Mouse (Mus musculus) ES-E14 (cell line): ENCODE data around the gene Wdr46. TPM values are rescaled to one million over a fixed set of nuclear protein-coding genes. Genes with fewer than 3 reads are reported as not detected.

Source experiments
- DNase-seq: peaks from one replicate; pipeline ENCODE4 v3.0.0-alpha.2; 2013; ENCODE audit warnings: low read depth, low spot score
- H3K27ac ChIP-seq: 2 replicates; pipeline ENCODE4 v1.5.1; 2012; ENCODE audit warnings: low read depth, mild to moderate bottlenecking, low read length, moderate library complexity, mixed read lengths; ENCODE audit not compliant: poor library complexity, insufficient read depth, severe bottlenecking
- H3K36me3 ChIP-seq: 2 replicates; pipeline ENCODE4 v1.6.1; 2012; ENCODE audit warnings: mild to moderate bottlenecking, low read length, moderate library complexity, mixed read lengths; ENCODE audit not compliant: control insufficient read depth, poor library complexity, insufficient read depth, severe bottlenecking
- H3K4me1 ChIP-seq, 2 experiments: fragments of 150-350 bp in 1 of 2; sonication (generic) in 1 of 2; 2 replicates each; pipeline ENCODE4 v1.6.1; 2012; ENCODE audit warnings: low read length in 2 of 2, mild to moderate bottlenecking in 1 of 2, mixed read lengths in 1 of 2; ENCODE audit not compliant: control insufficient read depth in 2 of 2, insufficient read depth in 2 of 2, poor library complexity in 1 of 2
- H3K4me3 ChIP-seq, 2 experiments: fragments of 150-350 bp in 1 of 2; sonication (generic) in 1 of 2; 2 replicates each; pipeline ENCODE4 v1.5.1; 2012; ENCODE audit warnings: low read length in 2 of 2, low read depth in 1 of 2, mild to moderate bottlenecking in 1 of 2, mixed read lengths in 1 of 2; ENCODE audit not compliant: insufficient read depth in 1 of 2, poor library complexity in 1 of 2, severe bottlenecking in 1 of 2
- H3K9ac ChIP-seq: 2 replicates; pipeline ENCODE4 v1.6.1; 2012; ENCODE audit warnings: low read depth, mild to moderate bottlenecking, low read length, mixed read lengths; ENCODE audit not compliant: poor library complexity, insufficient read depth, severe bottlenecking
- H3K9me3 ChIP-seq: fragments of 150-350 bp; sonication (generic); 2 replicates; pipeline ENCODE4 v1.6.1; 2012; ENCODE audit warnings: low read depth, mild to moderate bottlenecking, low read length; ENCODE audit not compliant: control insufficient read depth, insufficient read depth
- CHD2 ChIP-seq: IDR thresholded peaks from 2 replicates; pipeline ENCODE4 v1.6.1; 2014; ENCODE audit warnings: mild to moderate bottlenecking, low read depth, low read length, inconsistent platforms
- HCFC1 ChIP-seq: IDR thresholded peaks from 2 replicates; pipeline ENCODE4 v1.6.1; 2012; ENCODE audit warnings: low read length, inconsistent platforms, borderline replicate concordance; ENCODE audit not compliant: insufficient read depth
- MAFK ChIP-seq: IDR thresholded peaks from 2 replicates; pipeline ENCODE4 v1.6.1; 2014; ENCODE audit warnings: mild to moderate bottlenecking, low read depth, low read length, inconsistent platforms; ENCODE audit not compliant: insufficient read depth
- ZC3H11A ChIP-seq: IDR thresholded peaks from 2 replicates; pipeline ENCODE4 v1.6.1; 2012; ENCODE audit warnings: low read depth, mild to moderate bottlenecking, inconsistent platforms, low read length, borderline replicate concordance
- ZNF384 ChIP-seq: IDR thresholded peaks from 2 replicates; pipeline ENCODE4 v1.6.1; 2012; ENCODE audit warnings: low read depth, low read length, inconsistent platforms
- in situ Hi-C, 2 experiments: fragments of 600-800 bp; cut with MboI; formaldehyde crosslinking; loops; one replicate each; pipeline ENCODE4 v1.15.1; 2025; ENCODE audit warnings: low sequenced_read_pairs in 2 of 2, inconsistent platforms in 1 of 2; ENCODE audit not compliant: unreplicated experiment in 2 of 2
- total RNA-seq: library from RNA; depleted of rRNA; stranded (reverse); fragments of 300-350 nt; gene quantifications from 2 replicates; pipeline ENCODE4 v1.2.3, GENCODE M21; 2012

The Wdr46 gene
- total RNA-seq, 1 experiment, result 78.2 TPM

DNA sequence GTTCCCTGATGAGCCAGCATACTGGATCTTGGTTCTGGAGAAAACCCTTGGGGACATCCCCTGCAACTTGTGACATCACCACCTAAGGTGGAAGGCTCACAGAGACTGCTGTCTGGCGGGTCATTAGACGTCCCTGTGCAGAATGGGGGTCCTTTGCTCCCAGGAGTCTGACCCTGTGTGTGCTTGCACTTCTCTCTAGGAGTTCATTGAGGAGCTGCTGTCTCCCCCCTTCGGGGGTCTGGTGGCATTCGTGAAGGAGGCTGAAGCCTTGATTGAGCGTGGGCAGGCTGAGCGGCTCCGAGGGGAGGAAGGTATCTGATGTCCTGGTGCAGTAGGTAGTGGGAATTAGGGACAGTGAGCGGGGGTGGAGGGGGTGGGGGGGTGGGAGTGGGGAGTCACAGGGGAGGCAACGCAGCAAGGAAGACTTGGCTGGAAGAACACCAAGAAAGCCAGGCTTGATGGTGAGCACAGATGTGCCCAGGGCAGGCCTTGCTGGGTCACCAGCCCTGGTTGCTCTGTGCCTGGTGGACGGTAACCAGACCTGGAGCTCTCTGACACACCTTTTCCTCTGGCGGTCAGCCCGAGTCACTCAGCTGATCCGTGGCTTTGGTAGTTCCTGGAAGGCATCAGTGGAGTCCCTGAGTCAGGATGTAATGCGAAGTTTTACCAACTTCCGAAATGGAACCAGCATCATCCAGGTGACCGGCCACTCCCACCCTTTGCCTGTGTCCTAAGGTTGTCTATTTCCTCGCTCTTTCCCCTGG, 24.8 kb downstream of the Wdr46 start:
- Histone ChIP-seq H3K9me3 (no peaks in the 10 kb centered on the region), H3K4me1 (no peaks in the 10 kb centered on the region), H3K4me3 (no peak overlapping the region), H3K27ac (no peak overlapping the region), H3K9ac (no peak overlapping the region), H3K36me3 (peaks cover 33% of the 10 kb centered on the region; the same call in 1 of the 2 replicates)
- no peak for DNase-seq
- TF ChIP-seq CHD2 (no peak), HCFC1 (no peak), ZNF384 (no peak), MAFK (no peak), ZC3H11A (no peak)
- in situ Hi-C loops, result no loop called here

DNA sequence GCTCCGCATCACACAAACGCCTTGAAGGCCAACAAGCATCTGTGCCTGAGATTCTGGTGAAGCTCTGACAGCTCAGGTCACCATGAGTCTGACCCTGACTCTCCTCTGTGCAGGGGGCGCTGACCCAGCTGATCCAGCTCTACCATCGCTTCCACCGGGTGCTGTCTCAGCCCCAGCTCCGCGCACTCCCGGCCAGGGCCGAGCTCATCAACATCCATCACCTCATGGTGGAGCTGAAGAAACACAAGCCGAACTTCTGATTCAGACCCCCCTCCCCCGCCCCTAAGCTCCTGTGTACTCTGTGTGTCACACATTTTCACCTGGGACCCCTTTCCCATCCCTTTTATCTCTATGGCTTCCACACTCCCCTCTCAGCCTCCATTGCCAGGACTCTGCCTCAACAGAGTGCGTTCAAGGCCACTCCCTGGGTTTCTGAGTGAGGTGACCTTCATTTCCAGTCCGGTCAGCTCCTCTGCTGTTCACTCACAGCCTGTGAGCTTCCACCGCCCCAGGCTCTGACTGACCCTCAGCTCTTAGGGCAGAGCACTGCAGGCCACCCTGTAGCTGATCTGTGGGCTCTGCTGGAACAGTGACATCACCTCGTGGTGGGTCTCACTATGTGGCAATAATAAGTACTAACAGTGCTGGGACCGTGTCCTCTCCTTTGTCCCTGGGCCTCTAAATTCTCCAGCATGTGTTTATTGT, 25.5 kb downstream of the Wdr46 start:
- H3K4me1 ChIP-seq, result no peaks in the 10 kb centered on the region
- in situ Hi-C loops, result no loop called here
- peaks cover 31% of the 10 kb centered on the region; the same call in 1 of the 2 replicates for H3K36me3 ChIP-seq
- H3K27ac ChIP-seq, result no peak overlapping the region
- H3K4me3 ChIP-seq, result no peak overlapping the region
- DNase-seq, result no peak
- H3K9me3 ChIP-seq, result no peaks in the 10 kb centered on the region
- no peak for TF ChIP-seq HCFC1
- TF ChIP-seq MAFK, result no peak
- TF ChIP-seq ZC3H11A, result no peak
- TF ChIP-seq ZNF384, result no peak
- TF ChIP-seq CHD2, result no peak
- H3K9ac ChIP-seq, result no peak overlapping the region

DNA sequence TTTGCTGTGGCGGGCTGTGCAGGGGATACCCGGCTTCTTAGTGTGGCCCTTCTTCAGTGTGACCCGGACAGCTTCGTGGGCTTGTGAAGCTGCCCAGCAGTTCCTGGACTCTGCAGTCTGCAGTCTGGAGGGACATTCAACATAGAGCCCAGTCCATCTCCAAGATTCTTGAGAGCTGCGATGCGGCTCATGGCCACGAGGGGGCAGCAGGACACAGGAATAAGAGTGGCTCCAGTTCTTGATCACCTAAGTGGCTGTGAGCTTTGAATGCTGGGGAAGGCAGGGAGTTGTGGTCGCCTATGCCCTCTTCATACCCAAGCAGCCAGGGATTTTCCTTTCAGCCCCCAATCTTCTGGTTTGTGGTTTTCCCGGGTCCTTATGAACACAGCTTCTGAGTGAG, 28.0 kb downstream of the Wdr46 start:
- Histone ChIP-seq H3K9me3 (no peaks in the 10 kb centered on the region), H3K4me1 (no peaks in the 10 kb centered on the region), H3K9ac (peak overlapping the region; percentile 33; the same call in 1 of the 2 replicates), H3K36me3 (peaks cover 13% of the 10 kb centered on the region; the same call in 1 of the 2 replicates), H3K27ac (no peak overlapping the region), H3K4me3 (no peak overlapping the region)
- peak; percentile 81 for DNase-seq
- TF ChIP-seq HCFC1, result no peak
- no peak for TF ChIP-seq CHD2
- no peak for TF ChIP-seq MAFK
- peak; percentile 8; the same call in 1 of the 2 replicates for TF ChIP-seq ZC3H11A
- TF ChIP-seq ZNF384, result no peak
- in situ Hi-C loops, result no loop called here

DNA sequence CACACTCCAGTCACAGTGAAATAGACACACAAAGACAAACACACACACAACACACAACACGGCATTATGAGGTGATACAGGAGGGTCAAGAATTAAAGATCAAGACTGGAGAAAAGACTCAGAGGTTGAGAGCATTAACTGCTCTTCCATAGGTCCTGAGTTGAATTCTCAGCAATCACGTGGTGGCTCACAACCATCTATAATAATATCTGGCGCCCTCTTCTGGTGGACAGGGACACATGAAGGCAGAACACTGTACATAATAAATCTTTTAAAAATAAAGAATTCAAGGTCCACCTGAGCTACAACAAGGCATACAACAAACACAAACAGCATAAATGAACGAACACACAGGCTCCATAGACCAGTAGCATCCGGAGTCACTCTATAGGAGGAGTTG, 28.5 kb downstream of the Wdr46 start:
- Histone ChIP-seq H3K4me3 (no peak overlapping the region), H3K4me1 (no peaks in the 10 kb centered on the region), H3K27ac (no peak overlapping the region), H3K9me3 (no peaks in the 10 kb centered on the region), H3K9ac (peak overlapping the region; percentile 33; the same call in 1 of the 2 replicates), H3K36me3 (peaks cover 13% of the 10 kb centered on the region; the same call in 1 of the 2 replicates)
- TF ChIP-seq ZC3H11A, result no peak
- TF ChIP-seq MAFK, result no peak
- TF ChIP-seq CHD2, result no peak
- no peak for TF ChIP-seq ZNF384
- TF ChIP-seq HCFC1, result no peak
- DNase-seq, result peak; percentile 81
- in situ Hi-C loops, result no loop called here
